Mouse (Mus musculus): ENCODE data around the gene Arl10.

DNA sequence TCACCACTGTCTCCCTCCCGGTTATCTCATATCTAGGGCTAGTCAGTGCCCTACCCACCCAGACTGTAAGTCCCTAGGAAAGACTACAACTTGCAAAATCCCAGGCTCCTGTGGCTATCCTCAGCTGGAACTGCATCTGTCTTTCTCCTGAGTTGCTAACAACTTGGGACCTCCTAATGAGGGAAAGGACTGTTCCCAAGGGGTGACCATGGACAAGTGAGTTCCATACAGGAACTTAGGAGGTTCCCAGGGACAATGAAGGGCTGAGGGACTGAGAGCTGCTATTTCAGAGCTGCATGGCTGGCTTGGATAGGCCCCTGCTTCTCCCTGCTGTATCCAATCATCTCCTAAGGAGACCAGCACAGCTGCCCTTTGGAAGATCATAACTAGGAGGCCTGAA, 34.5 kb downstream of the Arl10 start:
- no peak for TF ChIP-seq CTCF (IDR thresholded peaks at IDR 0.05; ENCODE audit: low read depth)
- TF ChIP-seq EP300 (optimal IDR thresholded peaks at IDR 0.05): no peak

Measured in stomach, postnatal 0 days (tissue).